Mouse (Mus musculus) neural tube, embryonic 10.5 days (tissue): ENCODE measurements around the gene Msrb1.

Experiments
- DNase-seq: peaks from one replicate; pipeline ENCODE4 v3.0.0-alpha.2; 2017; ENCODE audit warnings: low spot score; ENCODE audit errors: extremely low spot score

Msrb1 gene

DNA sequence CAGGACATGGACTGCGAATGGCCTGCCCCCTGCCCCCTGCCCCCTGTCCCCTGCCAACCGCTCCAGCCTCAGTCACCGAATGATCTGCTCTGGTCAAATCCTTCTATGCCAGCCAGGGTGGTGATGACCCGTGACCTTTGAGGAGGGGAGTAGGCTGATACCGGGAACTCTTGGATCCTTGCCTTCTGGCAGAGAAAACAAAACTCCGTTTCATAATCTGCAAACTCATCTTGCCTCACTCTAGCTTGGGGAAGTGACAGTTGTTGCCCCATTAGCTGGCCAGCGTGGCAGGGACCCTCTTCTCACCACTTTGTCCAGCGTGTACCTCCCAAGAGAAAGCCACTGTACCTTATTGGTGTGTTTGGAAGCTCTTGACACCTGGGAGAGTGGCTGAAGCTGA lies 5.9 kb downstream of the Msrb1 start:
- no peak for DNase-seq

- DNase-seq, result no peak
These were observed 7.5 kb downstream of the Msrb1 start for GRCm38 (mm10) chr17:24743896-24744295.

DNA sequence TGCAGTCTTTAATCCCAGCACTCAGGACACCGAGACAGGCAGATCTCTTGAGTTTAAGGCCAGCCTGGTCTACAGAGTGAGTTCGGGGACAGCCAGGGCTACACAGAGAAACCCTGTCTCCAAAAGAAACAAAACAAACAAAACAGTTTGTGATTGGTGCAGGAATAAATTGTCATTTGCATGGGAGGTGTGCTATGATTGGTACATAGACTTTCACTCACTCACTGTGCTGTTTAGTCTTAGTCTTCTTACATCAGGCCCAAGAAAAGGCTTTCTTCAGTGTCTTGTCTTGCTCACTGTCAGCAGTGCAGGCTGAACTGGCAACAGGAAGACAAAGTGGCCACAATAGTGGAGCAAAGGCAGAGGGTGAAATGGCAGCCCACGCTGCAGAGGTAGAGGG lies 7.9 kb downstream of the Msrb1 start:
- no peak for DNase-seq

GRCm38 (mm10) chr17:24745526-24746497 lies 9.4 kb downstream of the Msrb1 start:
- peak; percentile 80 for DNase-seq

DNA sequence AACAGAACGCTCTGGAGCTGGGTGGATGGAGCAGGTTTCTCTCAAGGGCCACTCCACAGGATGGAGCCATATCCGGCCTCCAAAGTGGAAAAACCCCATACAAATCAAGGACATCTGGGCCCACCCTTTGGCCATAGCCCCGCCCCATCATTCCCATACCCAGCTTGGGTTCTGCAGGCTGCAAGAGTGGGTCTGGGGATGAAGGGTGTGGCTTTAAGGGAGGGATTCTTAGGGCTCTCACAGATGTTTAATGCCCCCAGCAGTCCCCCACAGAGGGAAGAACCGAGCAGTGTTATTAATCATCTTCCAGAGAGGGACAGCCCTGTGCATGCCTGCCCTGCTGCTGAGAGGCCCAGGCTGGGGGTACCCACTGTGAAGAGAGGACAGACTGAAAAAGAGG lies 10.5 kb downstream of the Msrb1 start:
- DNase-seq, result no peak

- no peak for DNase-seq
These were observed 15.1 kb downstream of the Msrb1 start for GRCm38 (mm10) chr17:24751528-24751927.

GRCm38 (mm10) chr17:24752415-24753394 lies 16.3 kb downstream of the Msrb1 start, which contains the start of gene Hs3st6:
Hs3st6 (plus strand) TSS chr17:24752988.
- DNase-seq, result peak; percentile 74

GRCm38 (mm10) chr17:24757394-24757793 lies 21.0 kb downstream of the Msrb1 start:
- DNase-seq, result no peak

DNA sequence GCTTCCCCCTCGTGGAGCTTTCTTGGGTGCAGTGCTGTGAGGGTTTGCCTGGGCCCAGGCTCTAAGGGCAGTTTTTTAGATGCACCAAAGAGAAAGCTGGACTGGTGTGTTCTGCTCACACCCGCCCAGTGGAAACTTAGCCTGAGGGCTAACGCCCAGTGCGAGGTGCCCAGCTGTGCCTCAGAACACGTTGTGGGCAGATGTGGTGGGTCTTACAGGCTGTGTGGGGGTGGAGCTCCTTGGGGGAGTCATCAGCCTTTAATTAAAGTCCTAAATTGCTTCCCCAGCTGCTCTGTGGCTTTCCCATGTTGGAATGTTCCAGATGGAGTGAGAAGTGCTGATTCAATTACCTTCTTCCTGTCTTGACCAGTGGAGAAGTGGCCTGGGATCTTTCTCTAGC lies 24.7 kb downstream of the Msrb1 start:
- no peak for DNase-seq

- DNase-seq, result no peak
These were observed 28.8 kb downstream of the Msrb1 start for GRCm38 (mm10) chr17:24765016-24765905.

DNA sequence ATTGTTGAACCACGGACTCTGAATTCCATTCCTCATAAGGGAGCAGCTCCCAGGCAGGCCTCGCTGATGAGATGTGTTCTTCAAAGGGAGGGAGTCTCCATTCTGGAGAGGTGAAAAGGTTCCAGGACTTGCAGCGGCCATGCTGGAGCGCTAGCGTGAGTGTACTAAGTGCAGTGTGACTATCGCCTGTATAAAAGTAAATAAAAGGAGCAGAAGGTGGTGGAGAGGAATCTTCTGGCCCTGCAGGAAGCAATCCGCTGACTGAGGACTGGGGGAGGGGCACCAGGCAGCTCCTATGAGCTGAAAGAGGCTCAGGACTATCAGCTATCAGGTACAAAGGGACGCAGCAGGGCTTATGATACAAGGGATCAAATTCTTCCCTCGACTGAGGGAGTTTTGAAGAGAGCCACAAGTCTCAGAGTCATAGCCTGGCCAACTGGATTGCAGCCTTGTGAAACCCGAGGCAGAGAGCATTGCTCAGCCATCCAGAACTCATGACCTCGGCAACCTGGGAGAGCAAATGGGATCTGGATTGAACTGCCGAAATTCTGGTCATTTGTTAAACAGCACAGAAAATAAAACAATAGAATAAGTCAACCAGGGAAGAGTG lies 29.9 kb downstream of the Msrb1 start:
- no peak for DNase-seq

GRCm38 (mm10) chr17:24769146-24769545 lies 32.7 kb downstream of the Msrb1 start:
- no peak for DNase-seq

- no peak for DNase-seq
These were observed 36.8 kb downstream of the Msrb1 start for GRCm38 (mm10) chr17:24773241-24773640.

DNA sequence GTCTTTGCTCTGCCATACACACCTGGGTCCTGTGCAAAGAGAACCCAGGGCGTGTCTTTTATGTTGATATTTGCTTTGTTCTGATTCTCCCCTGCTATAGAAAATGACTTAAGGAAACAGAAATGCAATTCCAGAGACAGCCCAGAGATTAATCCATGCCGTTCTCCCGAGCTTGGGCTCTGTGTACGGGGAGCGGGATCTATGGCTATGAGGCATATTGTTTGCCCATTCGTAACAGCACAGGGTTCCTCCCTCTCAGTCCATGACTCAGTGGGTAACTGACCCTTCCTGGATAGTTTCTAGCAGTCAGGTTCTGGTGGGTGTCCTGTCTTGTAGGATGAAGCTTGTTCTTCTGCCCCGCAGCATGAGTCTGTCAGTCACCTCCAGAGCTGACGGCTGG lies 38.7 kb downstream of the Msrb1 start:
- DNase-seq, result no peak

DNA sequence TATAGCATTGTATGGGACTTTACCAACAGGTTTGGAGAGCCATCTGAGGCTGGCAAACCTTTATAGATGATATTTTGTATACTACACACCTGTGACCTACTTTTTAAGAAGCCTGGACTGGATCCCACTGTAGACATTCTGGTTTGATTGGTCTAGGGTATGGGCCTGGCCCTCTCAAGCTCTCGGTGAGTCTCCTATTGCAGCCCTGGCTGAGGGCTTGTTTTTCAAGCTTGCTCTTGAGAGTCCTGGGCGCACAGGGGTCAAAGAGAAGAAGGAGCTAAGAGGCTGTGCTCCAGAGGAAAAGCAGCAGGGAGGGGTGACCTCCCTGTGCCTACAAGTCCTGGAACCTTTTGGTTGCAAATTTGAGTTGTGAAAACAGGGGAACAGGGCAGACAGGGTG lies 40.6 kb downstream of the Msrb1 start:
- DNase-seq, result no peak

- DNase-seq, result no peak
These were observed 44.4 kb downstream of the Msrb1 start for GRCm38 (mm10) chr17:24780821-24781220.

- DNase-seq, result no peak
These were observed 55.7 kb downstream of the Msrb1 start for GRCm38 (mm10) chr17:24792190-24792589.
